Mouse (Mus musculus): ENCODE results near the gene Cisd1.

DNA sequence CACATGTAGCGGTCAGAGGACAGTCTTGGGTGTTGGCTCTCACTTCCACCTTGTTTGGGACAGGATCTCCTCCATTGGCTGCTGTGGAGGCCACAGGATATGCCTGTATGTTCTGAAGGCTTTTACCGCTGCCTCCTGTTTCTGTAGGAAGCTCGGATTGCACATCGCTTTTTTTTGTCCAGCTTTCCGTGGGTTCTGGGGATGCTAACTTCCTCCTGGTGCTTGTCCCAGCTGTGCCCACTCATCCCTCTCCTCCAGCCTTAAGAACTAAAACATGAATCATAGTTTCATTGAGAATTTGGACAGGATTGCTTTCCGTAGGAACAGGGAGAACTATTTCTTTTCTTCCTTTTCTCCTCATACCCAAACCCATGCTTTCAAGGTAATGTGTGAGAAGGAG, 27.1 kb upstream of the Cisd1 start:
- TF ChIP-seq CTCF (IDR thresholded peaks at IDR 0.05; ENCODE audit: low read depth, low read length): no peak
- TF ChIP-seq POLR2A (IDR thresholded peaks at IDR 0.05; ENCODE audit: borderline replicate concordance, low read depth, low read length): no peak

All from bone marrow macrophage, adult 2 months (primary cell).